Mouse (Mus musculus) liver, embryonic 15.5 days (tissue): Measurements from ENCODE around the gene Amotl1. TPM values are rescaled to one million over a fixed set of nuclear protein-coding genes. Genes with fewer than 3 reads are reported as not detected.
A peak's percentile ranks its signal among the peaks of the same experiment; 100 is the strongest.

Experiments
- ATAC-seq: fragments of 200-750 bp; cut with Nextera tagmentation; 2 replicates; pipeline ENCODE4 v1.8.0; 2017; ENCODE audit warnings: moderate number of reproducible peaks, mild to moderate bottlenecking, moderate library complexity; ENCODE audit not compliant: insufficient read depth
- H3K27ac ChIP-seq: fragments of 300-500 bp; sonication (generic); replicated peaks from 2 replicates; pipeline ENCODE4 v1.5.1; 2015; ENCODE audit warnings: mild to moderate bottlenecking, inconsistent platforms
- H3K27me3 ChIP-seq: fragments of 300-500 bp; sonication (generic); 2 replicates; pipeline ENCODE4 v1.6.1; 2015; ENCODE audit warnings: mild to moderate bottlenecking, inconsistent platforms
- H3K36me3 ChIP-seq: fragments of 300-500 bp; sonication (generic); replicated peaks from 2 replicates; pipeline ENCODE4 v1.6.1; 2015; ENCODE audit warnings: moderate library complexity, mild to moderate bottlenecking, inconsistent platforms
- H3K4me1 ChIP-seq: fragments of 300-500 bp; sonication (generic); replicated peaks from 2 replicates; pipeline ENCODE4 v1.6.1; 2015; ENCODE audit warnings: inconsistent platforms
- H3K4me2 ChIP-seq: fragments of 300-500 bp; sonication (generic); 2 replicates; pipeline ENCODE4 v1.6.1; 2015; ENCODE audit warnings: moderate library complexity, mild to moderate bottlenecking, inconsistent platforms
- H3K4me3 ChIP-seq: fragments of 300-500 bp; sonication (generic); replicated peaks from 2 replicates; pipeline ENCODE4 v1.5.1; 2015; ENCODE audit warnings: mild to moderate bottlenecking, inconsistent platforms
- H3K9ac ChIP-seq: fragments of 300-500 bp; sonication (generic); 2 replicates; pipeline ENCODE4 v1.6.1; 2015; ENCODE audit warnings: moderate library complexity, mild to moderate bottlenecking, inconsistent platforms
- H3K9me3 ChIP-seq: fragments of 300-500 bp; sonication (generic); replicated peaks from 2 replicates; pipeline ENCODE4 v1.6.1; 2016; ENCODE audit warnings: inconsistent platforms
- WGBS: fragments of 180-500 bp; shearing (Covaris S2); methylation state at CpG from one replicate; pipeline ENCODE4 v1.1.7; 2015; ENCODE audit warnings: mixed read lengths; ENCODE audit not compliant: insufficient replicate concordance; 5-methylcytosine and 5-hydroxymethylcytosine counted together
- polyA plus RNA-seq: library from polyadenylated mRNA; unstranded; fragments of >200 nt; fragmentation: Nextera tagmentation; extraction: Ambion mirVana; gene quantifications from 2 replicates; pipeline ENCODE4 v1.2.1, GENCODE M21; 2015

Gene Amotl1
- polyA plus RNA-seq, 1 experiment from 2014 or later = 1.8 TPM

DNA sequence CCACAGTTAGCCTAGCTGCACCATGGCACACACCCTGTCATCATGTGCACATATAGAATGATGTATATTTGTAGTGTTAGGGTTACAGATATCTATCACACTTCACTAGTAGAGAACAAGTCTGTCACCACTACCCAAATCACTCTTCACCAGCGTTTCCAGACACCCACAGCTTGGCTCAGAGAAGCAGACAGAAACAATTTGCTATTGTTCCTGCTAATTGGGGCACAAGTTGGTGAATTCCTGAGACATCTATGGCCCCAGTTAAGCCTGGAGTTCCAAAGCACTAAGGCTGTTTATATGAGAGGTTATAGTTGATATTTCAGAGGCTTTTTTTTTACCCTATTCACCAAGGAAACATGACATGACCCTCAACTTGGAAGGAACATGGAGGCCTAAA lies 127.6 kb downstream of the Amotl1 start:
- WGBS = 63% methylated on average over 1 of the region's 1 CpGs
- Histone ChIP-seq H3K9me3 (no peaks in the 10 kb centered on the region), H3K9ac (no peak overlapping the region), H3K27me3 (no peaks in the 10 kb centered on the region), H3K27ac (no peak overlapping the region), H3K4me1 (no peaks in the 10 kb centered on the region), H3K4me2 (no peak overlapping the region), H3K4me3 (no peak overlapping the region), H3K36me3 (peaks cover 7% of the 10 kb centered on the region; the same call in 1 of the 2 replicates)
- ATAC-seq = no peak

- no peak overlapping the region for H3K9ac ChIP-seq
- no peaks in the 10 kb centered on the region for H3K9me3 ChIP-seq
- 71% methylated on average over 9 of the region's 9 CpGs for WGBS
- H3K4me1 ChIP-seq = no peaks in the 10 kb centered on the region
- no peak overlapping the region for H3K4me3 ChIP-seq
- no peak for ATAC-seq
- H3K36me3 ChIP-seq = peaks cover 38% of the 10 kb centered on the region
- no peak overlapping the region for H3K4me2 ChIP-seq
- no peaks in the 10 kb centered on the region for H3K27me3 ChIP-seq
- no peak overlapping the region for H3K27ac ChIP-seq
These were observed 132.0 kb downstream of the Amotl1 start for GRCm38 (mm10) chr9:14512633-14513445.

DNA sequence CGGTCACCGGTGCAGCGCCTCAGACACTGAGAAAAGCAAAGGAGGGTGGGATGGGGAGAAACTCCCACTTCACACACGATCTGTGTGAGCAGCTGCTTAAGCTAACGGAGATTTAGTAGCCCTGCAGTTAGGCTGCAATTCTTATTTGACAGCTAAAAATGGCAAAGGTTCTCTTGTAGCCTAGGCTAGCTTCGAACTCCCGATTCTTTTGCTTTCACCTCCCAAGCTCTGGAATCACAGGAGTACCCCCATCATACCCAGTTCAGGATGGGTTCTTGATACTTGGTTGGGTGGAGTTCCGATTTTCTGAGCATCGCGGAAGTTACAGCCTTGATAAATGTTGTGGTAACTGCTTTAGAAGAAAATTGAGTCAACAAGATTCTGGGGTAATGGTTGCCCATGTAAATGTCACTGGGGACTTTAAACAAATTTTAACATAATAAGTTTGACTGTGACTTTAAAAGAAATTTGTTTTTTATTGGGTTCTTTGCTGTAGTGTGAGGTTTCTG lies 143.9 kb downstream of the Amotl1 start:
- no peak for ATAC-seq
- H3K27ac ChIP-seq = peak overlapping the region; percentile 66
- peak overlapping the region; percentile 83 for H3K4me2 ChIP-seq
- H3K9me3 ChIP-seq = no peaks in the 10 kb centered on the region
- no peaks in the 10 kb centered on the region for H3K27me3 ChIP-seq
- H3K4me3 ChIP-seq = peak overlapping the region; percentile 89
- 2% methylated on average over 10 of the region's 10 CpGs for WGBS
- H3K4me1 ChIP-seq = peaks cover 13% of the 10 kb centered on the region; the same call in 1 of the 2 replicates
- peaks cover 38% of the 10 kb centered on the region for H3K36me3 ChIP-seq
- H3K9ac ChIP-seq = peak overlapping the region; percentile 68

- Histone ChIP-seq H3K4me1 (peaks cover 13% of the 10 kb centered on the region; the same call in 1 of the 2 replicates), H3K9ac (peak within 1 kb of the TSS; percentile 68), H3K4me3 (peak within 1 kb of the TSS; percentile 89), H3K9me3 (no peaks in the 10 kb centered on the region), H3K36me3 (peaks cover 31% of the 10 kb centered on the region), H3K27me3 (no peaks in the 10 kb centered on the region), H3K27ac (peak within 1 kb of the TSS; percentile 66), H3K4me2 (peak within 1 kb of the TSS; percentile 83)
- peak; percentile 97 for ATAC-seq
- WGBS = under 1% methylated on average over 59 of the region's 59 CpGs
These were observed 144.6 kb downstream of the Amotl1 start, which contains the start of the genes Kdm4d and Cwc15 for GRCm38 (mm10) chr9:14500023-14500915. Gene Kdm4d, minus strand, starts transcription at chr9:14500482. Gene Cwc15, plus strand, starts transcription at chr9:14500617.

DNA sequence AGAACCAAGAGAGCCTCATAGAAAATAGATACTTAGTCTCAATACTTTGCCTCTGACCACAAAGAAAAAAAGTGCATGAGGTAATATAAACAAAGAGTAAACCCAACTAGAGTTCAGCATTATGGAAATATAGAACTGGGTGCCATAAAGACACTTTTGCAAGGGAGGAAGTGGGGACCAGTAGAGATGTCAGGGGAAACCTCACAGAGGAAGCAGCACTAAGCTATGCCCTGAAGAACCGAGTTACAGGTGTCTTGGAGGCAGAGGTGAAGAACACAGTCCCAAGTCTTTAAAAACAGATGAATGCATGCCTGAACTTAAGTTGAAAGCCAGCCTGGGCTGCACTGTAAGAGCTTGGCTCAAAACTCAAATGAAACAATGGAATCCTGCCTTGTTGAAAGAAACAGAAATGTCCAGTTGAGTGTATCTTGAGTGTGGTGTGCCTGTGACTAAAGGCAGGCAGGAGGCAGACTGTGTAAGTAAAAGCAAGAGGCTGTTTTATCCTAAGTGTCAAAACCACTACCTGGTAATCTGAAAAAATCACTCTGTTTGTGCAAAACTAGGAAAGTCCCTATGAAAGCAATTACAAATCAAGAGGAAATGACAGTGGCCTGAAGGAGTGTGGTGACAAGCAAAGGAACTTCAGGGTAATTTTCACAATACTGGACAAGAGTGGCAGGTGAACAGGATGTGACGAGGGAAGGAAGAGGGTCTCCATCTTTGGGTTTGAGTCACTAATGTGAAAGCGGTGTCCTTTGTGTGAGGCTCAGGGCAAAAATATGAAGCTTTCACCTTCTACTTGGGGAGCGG lies 145.8 kb downstream of the Amotl1 start:
- Histone ChIP-seq H3K9ac (no peak overlapping the region), H3K4me3 (peak overlapping the region; percentile 89), H3K36me3 (peaks cover 21% of the 10 kb centered on the region), H3K4me1 (peaks cover 13% of the 10 kb centered on the region; the same call in 1 of the 2 replicates), H3K4me2 (peak overlapping the region; percentile 83), H3K27me3 (no peaks in the 10 kb centered on the region), H3K27ac (no peak overlapping the region), H3K9me3 (no peaks in the 10 kb centered on the region)
- ATAC-seq = no peak
- WGBS = 66% methylated on average over 4 of the region's 4 CpGs

Other genes starting within 250 kb of the Amotl1 start
- gene Kdm4d, start 144.6 kb downstream of the Amotl1 start, polyA plus RNA-seq = 0.08 TPM in 1 of 2 replicates, not detected in the other
- gene Cwc15, start 144.4 kb downstream of the Amotl1 start, polyA plus RNA-seq = 56.4 and 66.8 TPM in 2 replicates
- 0.10 TPM in 1 of 2 replicates, not detected in the other for gene Piwil4, start 95.7 kb upstream of the Amotl1 start, polyA plus RNA-seq
- 0.63 and 0.76 TPM in 2 replicates for gene Fut4, start 107.3 kb upstream of the Amotl1 start, polyA plus RNA-seq
- gene 1700012B09Rik, start 126.0 kb upstream of the Amotl1 start, polyA plus RNA-seq = not detected in 2 replicates
- gene Mre11a, start 139.6 kb upstream of the Amotl1 start, polyA plus RNA-seq = 11.4 and 12.4 TPM in 2 replicates
- gene Ankrd49, start 139.8 kb upstream of the Amotl1 start, polyA plus RNA-seq = 21.2 and 23.2 TPM in 2 replicates
- 0.03 and 0.05 TPM in 2 replicates for gene Gpr83, start 215.2 kb upstream of the Amotl1 start, polyA plus RNA-seq